Mouse (Mus musculus) testis, postnatal 10 days (tissue): ENCODE measurements around the gene Ampd1.
"Not testable (repeated sequence)": the region's sequence is repeated elsewhere in the genome, so short reads cannot be mapped to it uniquely, and the experiment has no call there.

Experiments
- DNase-seq: peaks from one replicate; pipeline ENCODE4 v3.0.0; 2021; ENCODE audit warnings: low spot score

Gene Ampd1

DNA sequence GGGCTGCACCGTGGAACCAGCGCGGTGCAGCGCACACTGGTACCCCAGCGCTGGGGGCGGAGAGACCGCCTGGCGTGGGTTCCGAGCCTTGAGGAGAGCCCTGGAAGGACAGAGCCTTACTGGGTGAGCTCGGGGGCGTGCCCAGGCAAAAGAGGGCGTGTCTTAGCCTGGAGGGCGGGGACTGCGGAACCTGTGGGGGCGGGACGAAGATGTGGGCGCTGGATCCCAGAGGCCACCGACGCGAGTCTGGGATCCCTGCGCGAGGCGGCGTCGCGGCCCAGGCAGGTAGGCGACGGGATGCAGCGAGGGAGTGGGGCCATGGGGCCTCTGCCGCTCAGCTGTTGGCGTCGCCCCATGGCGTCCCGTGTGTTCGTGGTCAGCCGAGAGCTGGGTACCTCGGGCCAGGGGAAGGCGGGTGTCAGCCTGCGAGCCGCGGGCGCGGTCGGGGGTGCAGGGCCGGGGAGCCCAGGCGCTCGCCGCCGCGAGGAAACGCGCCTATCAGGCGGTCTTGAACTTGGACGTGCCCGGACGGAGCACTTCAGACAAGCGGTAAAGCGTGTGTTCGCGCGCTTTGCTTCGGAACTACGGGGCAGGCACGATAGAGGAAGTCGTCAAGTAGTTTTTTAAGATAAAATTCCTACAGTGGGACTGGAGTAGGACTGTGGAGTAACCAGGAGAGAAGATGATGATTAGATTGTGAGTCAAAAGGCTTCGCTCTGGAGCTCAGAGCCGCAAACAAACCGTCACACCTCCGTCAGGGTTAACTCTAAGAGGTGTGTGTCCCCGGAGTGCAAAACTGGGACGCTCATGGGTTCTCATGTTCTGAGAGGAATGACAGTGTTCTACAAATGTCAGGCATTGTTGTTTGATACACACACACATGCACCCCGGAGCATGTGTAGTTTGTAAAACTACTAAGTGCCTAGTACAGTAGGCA lies 28.9 kb downstream of the Ampd1 start, which contains the start of gene Dennd2c:
Dennd2c (plus strand) TSS at position 151 of the 937 bp plus-strand sequence.
- peak; percentile 98 for DNase-seq

- no peak for DNase-seq
Observed at GRCm38 (mm10) chr3:103107565-103108240, 33.9 kb downstream of the Ampd1 start.

DNA sequence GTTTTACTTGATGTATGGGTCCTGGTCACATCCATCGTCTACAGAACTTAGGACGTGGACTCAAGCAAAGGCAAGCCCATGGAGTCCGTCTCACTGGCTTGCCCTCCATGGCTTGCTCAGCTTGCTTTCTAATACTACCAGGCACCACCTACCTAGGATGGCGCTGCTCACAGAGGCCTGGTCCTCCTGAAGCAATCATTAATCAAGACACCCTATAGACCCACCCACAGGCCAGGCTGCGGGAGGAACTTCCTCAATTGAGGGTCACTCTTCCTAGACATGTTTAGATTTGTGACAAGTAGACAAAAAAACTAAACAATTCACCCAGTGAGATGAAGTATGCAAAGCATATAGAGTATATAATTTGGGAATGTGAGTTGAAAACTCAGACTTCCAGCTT lies 38.4 kb downstream of the Ampd1 start:
- no peak for DNase-seq

GRCm38 (mm10) chr3:103123636-103124035 lies 49.8 kb downstream of the Ampd1 start:
- DNase-seq: no peak

DNA sequence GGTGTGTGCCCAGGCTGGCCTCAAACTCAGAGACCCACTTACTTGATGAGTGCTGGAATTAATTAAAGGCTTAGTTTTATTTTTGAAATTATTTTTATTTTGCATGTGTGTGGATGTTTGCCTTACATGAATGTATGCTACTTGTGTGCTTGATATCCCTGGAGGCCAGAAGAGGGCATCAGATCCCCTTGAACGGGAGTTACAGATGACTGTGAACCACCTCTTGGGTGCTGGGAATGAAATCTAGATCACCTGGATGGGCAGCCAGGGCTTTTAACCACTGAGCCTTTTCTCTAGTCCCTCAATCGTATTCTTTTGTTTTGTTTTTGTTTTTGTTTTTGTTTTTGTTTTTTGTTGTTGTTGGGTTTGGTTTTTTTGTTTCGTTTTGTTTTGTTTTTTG lies 52.3 kb downstream of the Ampd1 start:
- no peak for DNase-seq

- DNase-seq: no peak
Observed at GRCm38 (mm10) chr3:103127177-103127576, 53.4 kb downstream of the Ampd1 start.

DNA sequence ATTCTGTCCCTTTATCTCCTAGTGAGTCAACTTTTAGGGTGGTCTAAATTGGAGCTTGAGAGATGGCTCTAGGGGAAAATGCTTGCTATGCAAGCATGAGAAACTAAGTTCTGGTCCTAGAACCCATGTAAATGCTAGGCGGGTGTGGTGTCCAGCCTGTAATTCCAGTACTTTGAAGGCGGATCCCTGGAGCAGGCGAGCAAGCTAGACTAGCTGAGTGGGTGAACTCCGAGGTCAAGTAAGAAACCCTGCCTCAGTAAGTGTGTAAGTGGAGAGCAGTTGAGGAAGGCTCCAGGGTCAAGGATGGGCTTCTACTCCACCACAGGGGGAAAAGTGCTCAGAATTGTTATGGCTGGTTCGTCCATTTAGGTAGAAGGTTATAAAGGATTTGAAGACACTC lies 53.9 kb downstream of the Ampd1 start:
- DNase-seq: no peak

DNA sequence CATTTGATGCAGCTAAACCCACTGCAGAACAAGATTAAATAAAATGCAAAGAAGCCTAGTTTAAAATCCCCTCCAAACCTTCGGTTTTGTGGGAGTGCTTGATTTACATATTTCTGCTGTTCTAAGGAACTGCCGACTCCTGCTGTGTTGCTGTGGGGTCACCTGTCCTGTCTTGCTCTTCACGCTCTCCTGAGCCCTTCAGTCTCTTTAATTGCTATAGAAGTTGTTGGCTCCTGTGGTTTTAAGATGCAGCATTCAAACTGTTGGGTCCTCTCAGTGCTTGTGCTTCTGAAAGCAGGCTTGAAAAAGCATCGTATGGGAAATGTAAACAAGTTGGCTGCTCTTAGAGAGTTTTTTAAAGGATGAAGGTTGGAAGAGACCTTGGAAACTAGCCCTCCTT lies 54.4 kb downstream of the Ampd1 start:
- no peak for DNase-seq

GRCm38 (mm10) chr3:103129367-103130159 lies 55.7 kb downstream of the Ampd1 start:
- DNase-seq: no peak

DNA sequence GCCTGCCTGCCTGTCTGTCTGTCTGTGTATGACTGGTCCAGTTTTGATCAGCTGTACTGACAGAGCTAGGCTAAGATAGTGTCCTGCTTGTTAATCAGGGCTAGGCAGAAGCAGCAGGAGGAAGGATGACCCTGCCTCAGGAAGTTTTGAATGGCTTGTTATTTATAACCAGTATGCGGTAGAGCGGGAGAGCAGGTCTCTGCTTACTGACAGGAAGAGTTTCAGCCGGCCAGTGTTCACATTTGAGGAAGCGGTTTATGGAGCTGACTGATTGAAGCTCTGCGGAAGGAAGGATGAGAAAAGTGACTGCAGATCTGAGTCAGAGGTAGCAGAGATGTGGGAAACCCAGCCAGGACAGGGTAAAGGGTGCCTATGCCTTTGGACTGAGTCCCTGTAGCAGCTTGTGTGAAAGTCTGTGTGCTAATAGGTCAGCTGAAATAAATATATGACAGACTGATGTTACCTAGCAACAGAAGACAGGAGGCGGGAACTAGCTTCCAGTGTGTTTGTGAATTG lies 56.5 kb downstream of the Ampd1 start:
- no peak for DNase-seq

DNA sequence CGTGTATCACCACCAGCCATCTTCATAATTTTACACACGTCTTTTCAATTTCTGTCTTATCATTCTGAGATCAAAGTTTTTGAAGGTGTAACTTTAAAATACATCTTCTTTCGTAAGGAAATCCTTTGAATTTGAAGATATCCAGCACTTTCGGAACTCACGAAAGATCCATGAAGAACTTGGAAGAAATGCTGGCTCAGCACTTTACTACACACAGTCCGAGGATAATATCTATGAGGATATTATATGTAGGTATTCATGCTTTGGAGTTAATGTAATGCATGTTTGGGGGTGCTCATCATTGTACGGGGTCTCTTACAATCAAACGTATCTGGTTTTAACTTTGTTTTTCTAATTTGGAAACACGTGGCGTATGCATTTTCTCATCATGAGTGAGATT lies 59.3 kb downstream of the Ampd1 start:
- no peak for DNase-seq

DNA sequence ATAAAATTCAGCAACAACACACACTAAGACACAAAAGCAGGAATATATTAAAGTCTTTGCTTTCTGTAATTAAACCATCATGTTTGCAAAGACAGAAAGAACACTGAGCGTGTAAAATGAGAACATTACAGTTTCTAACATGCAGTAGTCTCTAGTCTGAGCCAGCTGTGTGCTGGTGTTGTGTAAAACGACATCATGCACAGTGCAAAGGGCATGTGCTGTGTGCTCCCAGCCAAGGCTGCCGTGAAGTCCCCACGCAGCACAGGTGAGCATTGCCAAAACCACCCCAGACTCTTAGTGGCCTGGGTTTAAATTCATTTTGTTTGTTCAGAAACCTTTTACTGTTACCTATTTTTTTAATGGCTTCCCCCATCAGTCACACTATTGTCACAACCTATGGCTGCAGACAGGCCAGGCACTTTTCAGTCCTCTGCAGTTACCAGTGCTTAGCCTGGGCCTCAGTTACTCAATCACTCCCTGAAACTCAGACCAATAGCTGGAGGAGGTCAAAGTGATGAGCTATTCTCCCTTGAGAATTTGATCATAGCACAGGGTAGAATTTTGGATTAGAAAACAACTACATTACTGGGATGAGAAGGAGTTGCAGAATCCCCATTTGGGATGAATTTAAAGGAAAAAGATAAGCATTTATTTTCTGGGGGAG lies 62.7 kb downstream of the Ampd1 start:
- DNase-seq: no peak

- DNase-seq: no peak
Observed at GRCm38 (mm10) chr3:103139047-103139446, 65.2 kb downstream of the Ampd1 start.

GRCm38 (mm10) chr3:103140095-103140838 lies 66.5 kb downstream of the Ampd1 start:
- not testable (repeated sequence) for DNase-seq

DNA sequence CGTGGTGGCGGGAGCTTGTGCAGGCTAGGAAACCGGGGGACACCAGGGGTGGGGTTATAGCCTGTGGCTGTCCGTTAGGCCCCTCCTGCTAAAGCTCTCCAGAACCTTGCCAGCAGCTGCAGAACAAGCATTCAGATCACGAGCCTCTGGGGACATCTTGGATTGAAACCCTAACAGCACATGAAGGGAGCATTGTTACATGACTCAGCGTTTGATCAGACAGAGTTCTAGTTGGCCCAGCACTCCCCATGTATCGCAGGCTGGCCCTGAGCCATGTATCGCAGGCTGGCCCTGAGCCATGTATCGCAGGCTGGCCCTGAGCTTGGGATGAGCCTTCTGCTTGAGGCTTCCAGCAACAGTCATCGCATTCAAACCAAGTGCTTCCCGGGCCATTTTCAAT lies 67.5 kb downstream of the Ampd1 start:
- DNase-seq: no peak

DNA sequence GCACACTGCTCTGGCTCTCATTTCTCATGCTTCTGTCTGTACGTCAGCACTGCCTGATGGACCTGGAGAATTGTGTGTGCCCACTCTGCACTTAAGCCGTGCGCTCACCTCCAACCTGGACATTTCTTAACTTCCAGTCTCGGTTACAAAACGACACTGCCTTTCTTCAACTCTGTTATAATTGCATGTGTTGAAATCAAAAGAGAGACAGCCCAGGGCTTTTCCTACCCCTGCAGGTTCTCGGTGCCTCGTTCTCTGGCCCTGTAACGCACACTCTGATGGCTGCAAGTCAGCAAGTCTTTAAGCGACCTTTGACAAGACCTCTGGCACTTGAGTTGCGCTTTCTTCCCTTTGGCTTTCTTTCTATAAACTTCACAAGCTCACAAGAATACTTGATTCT lies 68.6 kb downstream of the Ampd1 start:
- DNase-seq: no peak

- no peak for DNase-seq
Observed at GRCm38 (mm10) chr3:103145336-103145735, 71.5 kb downstream of the Ampd1 start.

DNA sequence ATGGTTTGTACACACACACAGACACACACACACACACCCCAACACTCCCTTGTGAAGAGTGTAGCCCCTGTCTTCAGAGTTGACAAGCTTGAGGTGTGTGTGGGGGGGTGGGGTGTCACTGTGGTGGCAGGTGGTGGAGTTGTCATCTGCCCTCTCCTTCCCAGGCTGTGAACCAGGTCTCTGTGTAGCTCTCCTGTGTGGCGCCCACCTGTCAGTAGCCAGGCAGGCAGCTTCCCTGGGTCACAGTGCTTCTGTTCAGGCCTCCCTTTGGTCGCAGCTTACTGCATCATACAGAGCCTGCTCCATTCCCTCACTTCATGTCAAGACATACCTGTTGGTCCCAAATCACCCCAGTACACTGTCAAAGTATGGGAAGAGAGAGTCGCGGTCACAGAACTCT lies 72.0 kb downstream of the Ampd1 start:
- no peak for DNase-seq

DNA sequence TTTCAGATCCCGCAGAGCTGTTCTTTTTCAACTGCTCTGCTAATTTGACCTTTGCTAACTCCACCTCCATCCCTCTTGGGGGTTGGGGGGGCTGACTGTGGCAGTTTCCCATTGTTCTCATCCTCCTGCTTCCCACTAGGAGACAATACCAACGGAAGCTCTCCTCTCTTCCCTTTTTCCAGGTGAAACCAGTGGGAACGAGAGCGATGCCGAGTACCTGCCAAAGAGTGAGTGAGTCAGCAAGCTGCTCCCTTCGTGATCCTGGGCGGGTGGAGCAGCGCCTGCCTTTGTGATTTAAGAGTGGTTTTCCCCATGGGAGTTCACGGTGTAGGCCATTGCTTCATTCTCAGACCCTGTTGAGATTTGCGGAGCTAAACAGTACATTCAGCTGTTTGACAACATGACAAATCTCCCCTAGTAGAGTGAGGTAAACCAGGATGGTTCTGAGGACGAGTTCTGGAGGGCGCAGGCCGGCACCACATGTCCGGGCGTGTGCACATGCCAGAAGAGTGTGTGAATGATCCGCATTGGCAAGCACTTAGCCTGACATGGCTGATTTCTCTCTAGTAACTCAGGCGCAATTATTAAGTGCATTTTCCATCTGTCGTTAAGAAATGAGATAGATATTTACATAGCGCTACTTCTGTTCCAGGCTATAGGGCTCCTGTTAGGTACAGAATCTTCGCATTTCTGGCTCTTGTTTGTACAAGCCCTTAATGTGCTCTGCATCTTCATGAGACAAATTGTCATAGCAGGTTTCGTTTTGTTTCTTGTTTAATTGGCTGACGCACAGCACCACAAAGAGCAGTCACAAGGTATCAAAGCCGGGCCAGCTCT lies 72.7 kb downstream of the Ampd1 start:
- no peak for DNase-seq

DNA sequence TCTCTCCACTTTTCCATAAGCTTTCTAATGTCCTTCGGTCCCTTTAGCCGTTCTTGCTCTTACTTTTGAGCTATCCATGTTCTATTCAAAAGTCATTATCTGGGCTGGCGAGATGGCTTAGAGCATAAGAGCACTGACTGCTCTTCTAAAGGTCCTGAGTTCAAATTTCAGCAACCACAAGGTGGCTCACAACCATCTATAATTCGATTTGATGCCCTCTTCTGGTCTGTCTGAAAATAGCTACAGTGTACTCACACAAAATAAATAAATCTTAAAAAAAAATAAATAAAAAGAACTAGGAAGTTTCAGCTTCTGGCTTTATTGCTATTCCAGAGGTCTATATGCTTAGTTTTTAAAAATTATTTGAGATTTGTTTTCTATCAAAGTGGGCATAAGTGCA lies 74.0 kb downstream of the Ampd1 start:
- no peak for DNase-seq
